Mouse (Mus musculus): Measurements from ENCODE around the gene Ly6g6d. TPM values are rescaled to one million over a fixed set of nuclear protein-coding genes. Genes with fewer than 3 reads are reported as not detected.

The Ly6g6d gene
- polyA plus RNA-seq, 1 experiment from 2014 or later: 2.2 TPM

Other genes with a start within 250 kb of the Ly6g6d start
- gene Stk19, start 241.1 kb downstream of the Ly6g6d start, polyA plus RNA-seq (2015; fragmentation: Nextera tagmentation; extraction: Ambion mirVana): 22.1 and 24.9 TPM in 2 replicates
- 25.1 and 25.6 TPM in 2 replicates for gene Dxo, start 241.0 kb downstream of the Ly6g6d start, polyA plus RNA-seq (2015; fragmentation: Nextera tagmentation; extraction: Ambion mirVana)
- gene Skiv2l, start 227.9 kb downstream of the Ly6g6d start, polyA plus RNA-seq (2015; fragmentation: Nextera tagmentation; extraction: Ambion mirVana): 25.2 and 29.7 TPM in 2 replicates
- gene Nelfe, start 227.7 kb downstream of the Ly6g6d start, polyA plus RNA-seq (2015; fragmentation: Nextera tagmentation; extraction: Ambion mirVana): 50.7 and 59.0 TPM in 2 replicates
- 15.6 and 19.3 TPM in 2 replicates for gene Cfb, start 215.5 kb downstream of the Ly6g6d start, polyA plus RNA-seq (2015; fragmentation: Nextera tagmentation; extraction: Ambion mirVana)
- 0.53 and 0.86 TPM in 2 replicates for gene Zbtb12, start 198.6 kb downstream of the Ly6g6d start, polyA plus RNA-seq (2015; fragmentation: Nextera tagmentation; extraction: Ambion mirVana)
- gene Gm20547, start 196.0 kb downstream of the Ly6g6d start, polyA plus RNA-seq (2015; fragmentation: Nextera tagmentation; extraction: Ambion mirVana): not detected in 2 replicates
- gene C2, start 179.8 kb downstream of the Ly6g6d start, polyA plus RNA-seq (2015; fragmentation: Nextera tagmentation; extraction: Ambion mirVana): 8.9 and 9.3 TPM in 2 replicates
- 25.2 and 27.2 TPM in 2 replicates for gene Ehmt2, start 179.6 kb downstream of the Ly6g6d start, polyA plus RNA-seq (2015; fragmentation: Nextera tagmentation; extraction: Ambion mirVana)
- gene Slc44a4, start 163.6 kb downstream of the Ly6g6d start, polyA plus RNA-seq (2015; fragmentation: Nextera tagmentation; extraction: Ambion mirVana): 2.6 and 3.3 TPM in 2 replicates
- 23.2 and 28.5 TPM in 2 replicates for gene Neu1, start 146.8 kb downstream of the Ly6g6d start, polyA plus RNA-seq (2015; fragmentation: Nextera tagmentation; extraction: Ambion mirVana)
- 4.5 and 5.2 TPM in 2 replicates for gene Hspa1b, start 118.8 kb downstream of the Ly6g6d start, polyA plus RNA-seq (2015; fragmentation: Nextera tagmentation; extraction: Ambion mirVana)
- not detected in 2 replicates for gene Gm20481, start 108.2 kb downstream of the Ly6g6d start, polyA plus RNA-seq (2015; fragmentation: Nextera tagmentation; extraction: Ambion mirVana)
- 36.7 and 39.4 TPM in 2 replicates for gene Hspa1a, start 105.9 kb downstream of the Ly6g6d start, polyA plus RNA-seq (2015; fragmentation: Nextera tagmentation; extraction: Ambion mirVana)
- gene Hspa1l, start 105.4 kb downstream of the Ly6g6d start, polyA plus RNA-seq (2015; fragmentation: Nextera tagmentation; extraction: Ambion mirVana): 0.16 and 0.25 TPM in 2 replicates
- gene Lsm2, start 96.2 kb downstream of the Ly6g6d start, polyA plus RNA-seq (2015; fragmentation: Nextera tagmentation; extraction: Ambion mirVana): 82.1 and 83.5 TPM in 2 replicates
- 42.0 and 44.7 TPM in 2 replicates for gene Vars, start 77.1 kb downstream of the Ly6g6d start, polyA plus RNA-seq (2015; fragmentation: Nextera tagmentation; extraction: Ambion mirVana)
- 0.19 and 0.24 TPM in 2 replicates for gene Vwa7, start 61.5 kb downstream of the Ly6g6d start, polyA plus RNA-seq (2015; fragmentation: Nextera tagmentation; extraction: Ambion mirVana)
- gene Sapcd1, start 50.0 kb downstream of the Ly6g6d start, polyA plus RNA-seq (2015; fragmentation: Nextera tagmentation; extraction: Ambion mirVana): 1.3 and 1.7 TPM in 2 replicates
- 0.88 and 1.3 TPM in 2 replicates for gene Msh5, start 31.3 kb downstream of the Ly6g6d start, polyA plus RNA-seq (2015; fragmentation: Nextera tagmentation; extraction: Ambion mirVana)
- 240 and 276 TPM in 2 replicates for gene Clic1, start 28.1 kb downstream of the Ly6g6d start, polyA plus RNA-seq (2015; fragmentation: Nextera tagmentation; extraction: Ambion mirVana)
- gene Ddah2, start 19.0 kb downstream of the Ly6g6d start, polyA plus RNA-seq (2015; fragmentation: Nextera tagmentation; extraction: Ambion mirVana): 118 and 126 TPM in 2 replicates
- 0.45 and 0.58 TPM in 2 replicates for gene Ly6g6c, start 12.7 kb downstream of the Ly6g6d start, polyA plus RNA-seq (2015; fragmentation: Nextera tagmentation; extraction: Ambion mirVana)
- gene Mpig6b, start 11.9 kb downstream of the Ly6g6d start, polyA plus RNA-seq (2015; fragmentation: Nextera tagmentation; extraction: Ambion mirVana): 0.42 and 1.7 TPM in 2 replicates
- 8.2 and 8.3 TPM in 2 replicates for gene Ly6g6e, start 1.2 kb downstream of the Ly6g6d start, polyA plus RNA-seq (2015; fragmentation: Nextera tagmentation; extraction: Ambion mirVana)
- gene Ly6g6f, start 7.5 kb upstream of the Ly6g6d start, polyA plus RNA-seq (2015; fragmentation: Nextera tagmentation; extraction: Ambion mirVana): 0.18 TPM in 1 of 2 replicates, not detected in the other
- gene Abhd16a, start 11.2 kb upstream of the Ly6g6d start, polyA plus RNA-seq (2015; fragmentation: Nextera tagmentation; extraction: Ambion mirVana): 93.1 and 93.2 TPM in 2 replicates
- gene Ly6g5c, start 30.2 kb upstream of the Ly6g6d start, polyA plus RNA-seq (2015; fragmentation: Nextera tagmentation; extraction: Ambion mirVana): not detected in 2 replicates
- 0.22 and 0.35 TPM in 2 replicates for gene Ly6g5b, start 37.4 kb upstream of the Ly6g6d start, polyA plus RNA-seq (2015; fragmentation: Nextera tagmentation; extraction: Ambion mirVana)
- gene Gpank1, start 43.4 kb upstream of the Ly6g6d start, polyA plus RNA-seq (2015; fragmentation: Nextera tagmentation; extraction: Ambion mirVana): 9.5 and 11.9 TPM in 2 replicates
- 189 and 201 TPM in 2 replicates for gene Csnk2b, start 44.0 kb upstream of the Ly6g6d start, polyA plus RNA-seq (2015; fragmentation: Nextera tagmentation; extraction: Ambion mirVana)
- gene D17H6S53E, start 48.3 kb upstream of the Ly6g6d start, polyA plus RNA-seq (2015; fragmentation: Nextera tagmentation; extraction: Ambion mirVana): 9.9 and 10.8 TPM in 2 replicates
- gene Apom, start 54.0 kb upstream of the Ly6g6d start, polyA plus RNA-seq (2015; fragmentation: Nextera tagmentation; extraction: Ambion mirVana): 0.95 TPM in 1 of 2 replicates, not detected in the other
- gene Bag6, start 57.1 kb upstream of the Ly6g6d start, polyA plus RNA-seq (2015; fragmentation: Nextera tagmentation; extraction: Ambion mirVana): 28.9 and 35.6 TPM in 2 replicates
- gene Prrc2a, start 86.8 kb upstream of the Ly6g6d start, polyA plus RNA-seq (2015; fragmentation: Nextera tagmentation; extraction: Ambion mirVana): 73.9 and 74.9 TPM in 2 replicates
- gene Aif1, start 98.0 kb upstream of the Ly6g6d start, polyA plus RNA-seq (2015; fragmentation: Nextera tagmentation; extraction: Ambion mirVana): 11.2 and 12.6 TPM in 2 replicates
- gene Lst1, start 110.4 kb upstream of the Ly6g6d start, polyA plus RNA-seq (2015; fragmentation: Nextera tagmentation; extraction: Ambion mirVana): 13.5 and 15.8 TPM in 2 replicates
- gene Ltb, start 116.4 kb upstream of the Ly6g6d start, polyA plus RNA-seq (2015; fragmentation: Nextera tagmentation; extraction: Ambion mirVana): 0.53 and 0.96 TPM in 2 replicates
- 0.40 and 0.69 TPM in 2 replicates for gene Tnf, start 123.9 kb upstream of the Ly6g6d start, polyA plus RNA-seq (2015; fragmentation: Nextera tagmentation; extraction: Ambion mirVana)
- gene Lta, start 127.3 kb upstream of the Ly6g6d start, polyA plus RNA-seq (2015; fragmentation: Nextera tagmentation; extraction: Ambion mirVana): 0.12 and 0.30 TPM in 2 replicates
- not detected in 2 replicates for gene Gm16181, start 142.8 kb upstream of the Ly6g6d start, polyA plus RNA-seq (2015; fragmentation: Nextera tagmentation; extraction: Ambion mirVana)
- gene Atp6v1g2, start 155.6 kb upstream of the Ly6g6d start, polyA plus RNA-seq (2015; fragmentation: Nextera tagmentation; extraction: Ambion mirVana): 4.5 TPM in 2 replicates
- 7.0 and 7.5 TPM in 2 replicates for gene Nfkbil1, start 157.7 kb upstream of the Ly6g6d start, polyA plus RNA-seq (2015; fragmentation: Nextera tagmentation; extraction: Ambion mirVana)
- gene Ddx39b, start 163.7 kb upstream of the Ly6g6d start, polyA plus RNA-seq (2015; fragmentation: Nextera tagmentation; extraction: Ambion mirVana): 170 TPM in 2 replicates
- gene H2-D1, start 184.7 kb upstream of the Ly6g6d start, polyA plus RNA-seq (2015; fragmentation: Nextera tagmentation; extraction: Ambion mirVana): 251 and 342 TPM in 2 replicates
- 0.05 TPM in 1 of 2 replicates, not detected in the other for gene H2-Q1, start 242.3 kb upstream of the Ly6g6d start, polyA plus RNA-seq (2015; fragmentation: Nextera tagmentation; extraction: Ambion mirVana)